Mouse (Mus musculus) CD8-positive naive resting alpha-beta T cell, adult 57 days (primary cell): ENCODE results near the gene Klf6. TPM values are rescaled to one million over a fixed set of nuclear protein-coding genes. Genes with fewer than 3 reads are reported as not detected.

ENCODE experiments used
- total RNA-seq: library from RNA; stranded (reverse); gene quantifications from one replicate; pipeline ENCODE4 v1.2.4, GENCODE M21; 2023

Gene Klf6
- total RNA-seq: 1,756 TPM

DNA sequence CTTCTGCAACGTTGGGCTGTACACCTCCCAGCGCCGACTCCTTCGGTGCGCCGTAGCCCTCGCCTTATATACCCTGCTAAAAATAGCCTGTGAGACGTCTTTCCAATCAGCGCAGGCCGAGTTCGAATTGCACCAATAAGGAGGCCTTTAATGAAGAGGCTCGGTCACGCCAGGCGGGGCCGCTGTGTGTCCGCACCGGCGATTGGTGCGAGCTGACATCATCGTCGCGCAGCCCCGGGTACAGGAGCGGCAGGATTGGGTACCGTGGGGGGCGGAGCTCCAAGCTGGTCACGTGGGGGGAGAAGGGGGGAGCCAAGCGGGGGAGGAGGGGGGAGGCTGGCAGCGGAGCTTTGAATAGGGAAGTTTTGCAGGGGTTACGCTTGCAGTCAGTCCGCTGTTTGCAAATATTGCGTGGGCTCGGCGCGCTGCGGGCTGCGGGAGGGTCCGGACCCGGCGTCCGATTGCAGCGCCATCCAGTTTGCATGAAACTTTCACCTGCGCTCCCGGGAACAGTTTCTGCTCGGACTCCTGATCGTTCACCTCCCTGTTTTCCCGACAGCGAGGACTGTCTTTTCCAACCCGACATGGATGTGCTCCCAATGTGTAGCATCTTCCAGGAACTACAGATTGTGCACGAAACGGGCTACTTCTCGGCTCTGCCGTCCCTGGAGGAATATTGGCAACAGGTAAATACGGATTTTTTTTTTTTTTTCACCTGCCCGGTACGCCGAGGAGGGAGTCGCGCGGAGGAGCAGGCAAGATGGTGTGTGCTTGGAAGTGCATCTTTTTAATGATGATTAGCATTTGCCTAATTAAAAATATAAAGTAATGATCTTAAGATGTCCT lies at the start of gene Klf6:
Gene Klf6, plus strand, starts transcription at position 326 of the 846 bp plus-strand sequence.

